ENCODE assay signal across 8 mouse cellular contexts in genomic region chr9:120932797-120933586, GRCm38 (mm10). TPM values are rescaled to one million over a fixed set of nuclear protein-coding genes. Genes with fewer than 3 reads are reported as not detected.
DNase-seq lines count a peak whose midpoint lies in the region; ATAC-seq lines count a peak whose summit lies in the region.

No protein-coding gene starts in this region.

- peak; percentile 77 for ATAC-seq in cerebellum, adult (ENCODE audit: insufficient number of reproducible peaks, low FRiP score, low TSS enrichment)
- peak; percentile 89 for ATAC-seq in forebrain, embryonic 13.5 days
- ATAC-seq in liver, embryonic 16.5 days (ENCODE audit: low read depth): peak; percentile 89
- peak; percentile 88 for ATAC-seq in neural tube, embryonic 13.5 days (ENCODE audit: low read depth)

- peak; percentile 95 for DNase-seq in ES-CJ7 (ENCODE audit: low read depth, low spot score)
- peak; percentile 98 for DNase-seq in heart, postnatal 10 days
- peak; percentile 97 to 99 for DNase-seq in kidney, postnatal 4 days
- DNase-seq in telencephalon, adult 2 months (ENCODE audit: low read depth, low spot score): peak; percentile 87

- intact Hi-C loops in heart, postnatal 10 days (cut with DNase I): loop anchor here (5.0 kb wide), 2 partner anchors 66 to 81 kb away; no protein-coding TSS in a partner anchor

- peak overlapping the region; percentile 89 for H3K27ac ChIP-seq in forebrain, embryonic 13.5 days
- peak overlapping the region; percentile 84 for H3K27ac ChIP-seq in liver, embryonic 16.5 days (ENCODE audit: low read length)
- H3K27ac ChIP-seq in neural tube, embryonic 13.5 days (replicated peaks): peak overlapping the region; percentile 95

- no peaks in the 10 kb centered on the region for H3K36me3 ChIP-seq in forebrain, embryonic 13.5 days (ENCODE audit: poor library complexity, severe bottlenecking)
- H3K36me3 ChIP-seq in liver, embryonic 16.5 days (ENCODE audit: control insufficient read depth, insufficient read depth): no peaks in the 10 kb centered on the region
- no peaks in the 10 kb centered on the region for H3K36me3 ChIP-seq in neural tube, embryonic 13.5 days

- H3K9ac ChIP-seq in forebrain, embryonic 13.5 days: peak overlapping the region; percentile 87
- peak overlapping the region; percentile 93 for H3K9ac ChIP-seq in liver, embryonic 16.5 days (ENCODE audit: low read depth, low read length)
- peak overlapping the region; percentile 93 for H3K9ac ChIP-seq in neural tube, embryonic 13.5 days

- no peaks in the 10 kb centered on the region for H3K9me3 ChIP-seq in forebrain, embryonic 13.5 days (replicated peaks)
- no peaks in the 10 kb centered on the region for H3K9me3 ChIP-seq in liver, embryonic 16.5 days (replicated peaks; ENCODE audit: control insufficient read depth, low read length)
- no peaks in the 10 kb centered on the region for H3K9me3 ChIP-seq in neural tube, embryonic 13.5 days

- peak overlapping the region; percentile 89 for H3K4me2 ChIP-seq in forebrain, embryonic 13.5 days
- H3K4me2 ChIP-seq in liver, embryonic 16.5 days (ENCODE audit: low read depth, low read length): peak overlapping the region; percentile 80
- peak overlapping the region; percentile 42 for H3K4me2 ChIP-seq in neural tube, embryonic 13.5 days

- no peaks in the 10 kb centered on the region for H3K27me3 ChIP-seq in forebrain, embryonic 13.5 days
- H3K27me3 ChIP-seq in liver, embryonic 16.5 days (ENCODE audit: control insufficient read depth, insufficient read depth, low read depth, low read length): no peaks in the 10 kb centered on the region
- no peaks in the 10 kb centered on the region for H3K27me3 ChIP-seq in neural tube, embryonic 13.5 days

- WGBS in forebrain, embryonic 13.5 days: 5% methylated on average over 51 of the region's 78 CpGs
- WGBS in liver, embryonic 16.5 days (ENCODE audit: insufficient replicate concordance): 6% methylated on average over 66 of the region's 78 CpGs
- 6% methylated on average over 76 of the region's 78 CpGs for WGBS in neural tube, embryonic 13.5 days

- H3K4me1 ChIP-seq in forebrain, embryonic 13.5 days: peaks cover 64% of the 10 kb centered on the region
- peaks cover 21% of the 10 kb centered on the region for H3K4me1 ChIP-seq in liver, embryonic 16.5 days (ENCODE audit: control insufficient read depth, low read depth, low read length)
- H3K4me1 ChIP-seq in neural tube, embryonic 13.5 days (replicated peaks): peaks cover 41% of the 10 kb centered on the region

- H3K4me3 ChIP-seq in forebrain, embryonic 13.5 days: peak overlapping the region; percentile 75
- H3K4me3 ChIP-seq in liver, embryonic 16.5 days (ENCODE audit: low read depth, low read length): peak overlapping the region; percentile 86
- H3K4me3 ChIP-seq in neural tube, embryonic 13.5 days: peak overlapping the region; percentile 94

RNA-seq across cellular contexts. Expression of gene Ctnnb1, which starts 4.0 kb away (rescaled TPM):
- 645 and 673 TPM in 2 replicates for polyA plus RNA-seq in forebrain, embryonic 13.5 days (2015; fragmentation: Nextera tagmentation; extraction: Ambion mirVana)
- total RNA-seq in heart, postnatal 10 days (2021): 100 to 1,000 TPM; 624 to 701 TPM
- 90.6 and 94.7 TPM in 2 replicates for polyA plus RNA-seq in liver, embryonic 16.5 days (2015; fragmentation: Nextera tagmentation; extraction: Ambion mirVana)
- 377 and 458 TPM in 2 replicates for polyA plus RNA-seq in neural tube, embryonic 13.5 days (2015; fragmentation: Nextera tagmentation; extraction: Ambion mirVana)

Comparison
In these comparisons a context has a peak if more than half of its experiments do, and no peak if none do; other contexts are left out.
1. Peak in every context shown above with its lines: DNase-seq, ATAC-seq, H3K4me3 ChIP-seq and H3K27ac ChIP-seq.